Mouse (Mus musculus): Measurements from ENCODE around the gene Adcy2.
A peak's percentile ranks its signal among the peaks of the same experiment; 100 is the strongest.

The Adcy2 gene

DNA sequence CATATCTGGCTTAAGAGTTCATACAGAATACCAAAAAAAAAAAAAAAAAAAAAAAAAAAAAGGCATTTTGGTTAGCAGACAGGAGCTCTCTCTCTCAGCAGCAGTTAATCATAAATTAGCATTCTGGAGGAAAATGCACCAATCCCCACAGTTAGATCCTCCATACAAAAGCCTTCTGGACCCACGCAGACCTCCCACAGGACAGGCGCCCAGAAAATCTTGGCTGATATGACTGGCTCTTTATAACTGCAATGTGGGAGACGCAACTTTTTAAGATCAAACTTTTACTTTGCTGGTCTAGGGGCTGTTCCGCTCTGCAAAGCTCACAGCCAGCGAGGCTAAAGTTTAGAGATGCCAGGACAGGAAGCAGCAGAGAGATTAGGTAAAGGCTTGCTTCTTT, 37.8 kb downstream of the Adcy2 start:
- DNase-seq (ENCODE audit: low read depth) = no peak

GRCm38 (mm10) chr13:68960513-68960912, 38.8 kb downstream of the Adcy2 start:
- DNase-seq (ENCODE audit: low read depth) = no peak

- DNase-seq (ENCODE audit: low read depth) = no peak
These were observed 39.9 kb downstream of the Adcy2 start for GRCm38 (mm10) chr13:68959406-68959805.

DNA sequence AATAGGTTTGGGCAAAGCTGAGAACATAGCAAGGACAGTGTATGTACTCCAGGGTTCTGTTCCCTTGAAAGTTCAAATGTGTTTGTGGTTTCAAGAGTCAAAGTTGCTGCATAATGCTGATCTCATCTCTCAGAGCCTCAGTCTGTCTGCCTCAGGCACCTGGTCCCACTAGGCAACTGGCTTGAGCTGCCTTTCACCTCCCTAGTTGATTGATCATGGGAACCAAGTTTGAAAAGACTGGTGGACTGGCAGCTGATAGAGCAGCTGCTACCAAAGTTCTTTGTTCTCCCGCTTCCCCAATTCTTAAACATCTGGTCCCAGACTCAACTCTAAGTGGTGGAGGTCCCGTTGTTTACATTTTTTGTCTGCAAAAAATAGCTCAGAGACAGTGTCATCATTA, 56.6 kb downstream of the Adcy2 start:
- DNase-seq (ENCODE audit: low read depth) = no peak

GRCm38 (mm10) chr13:68941429-68941828, 57.9 kb downstream of the Adcy2 start:
- DNase-seq (ENCODE audit: low read depth) = no peak

DNA sequence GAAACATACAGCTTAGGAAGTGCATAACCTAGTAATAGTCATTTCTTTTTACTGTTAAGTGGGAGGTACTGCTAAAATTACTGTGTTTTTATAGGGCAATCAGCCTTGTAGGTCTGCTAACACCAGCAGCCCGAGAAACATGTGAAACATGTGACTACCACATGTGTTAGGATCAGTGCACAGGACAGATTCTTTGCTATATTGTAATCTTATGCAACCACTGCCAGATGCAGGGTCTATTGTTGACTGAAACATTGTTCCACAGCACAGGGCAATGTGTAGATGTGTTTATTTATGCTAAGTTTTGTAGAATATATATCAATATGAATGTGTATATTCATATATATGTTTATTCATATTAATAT, 67.1 kb downstream of the Adcy2 start:
- no peak for DNase-seq (ENCODE audit: low read depth)

DNA sequence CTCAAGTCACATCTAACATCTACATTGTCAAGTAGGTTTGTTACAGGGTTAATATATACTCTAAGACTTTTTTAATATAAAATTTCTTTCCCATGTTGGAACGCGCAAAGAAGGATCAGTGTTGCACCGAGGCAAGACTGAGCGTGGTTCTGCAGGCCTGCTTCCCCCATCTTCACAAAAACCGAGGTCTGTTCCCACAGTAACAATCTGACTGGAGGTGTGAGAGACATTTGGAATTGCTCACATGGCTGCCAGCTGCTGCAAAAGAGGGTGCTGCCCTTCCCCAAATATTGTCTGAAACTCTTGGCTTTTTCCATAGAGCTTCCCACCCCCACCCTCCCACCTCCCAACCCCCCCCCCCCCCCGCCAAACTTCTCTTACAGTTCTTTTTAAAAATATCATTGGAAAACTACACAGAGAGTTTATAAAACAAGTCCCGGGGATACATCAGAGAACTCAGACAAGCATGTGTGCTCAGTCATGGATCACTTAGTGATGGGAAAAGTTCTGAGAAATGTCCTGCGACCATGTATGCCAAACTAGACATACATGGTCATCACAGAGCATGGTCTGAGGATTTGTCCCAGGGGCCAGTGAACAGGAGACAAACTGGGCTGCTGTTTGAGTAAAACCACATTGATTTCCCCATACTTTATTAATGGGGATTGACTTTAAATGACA, 67.6 kb downstream of the Adcy2 start:
- no peak for DNase-seq (ENCODE audit: low read depth)

DNA sequence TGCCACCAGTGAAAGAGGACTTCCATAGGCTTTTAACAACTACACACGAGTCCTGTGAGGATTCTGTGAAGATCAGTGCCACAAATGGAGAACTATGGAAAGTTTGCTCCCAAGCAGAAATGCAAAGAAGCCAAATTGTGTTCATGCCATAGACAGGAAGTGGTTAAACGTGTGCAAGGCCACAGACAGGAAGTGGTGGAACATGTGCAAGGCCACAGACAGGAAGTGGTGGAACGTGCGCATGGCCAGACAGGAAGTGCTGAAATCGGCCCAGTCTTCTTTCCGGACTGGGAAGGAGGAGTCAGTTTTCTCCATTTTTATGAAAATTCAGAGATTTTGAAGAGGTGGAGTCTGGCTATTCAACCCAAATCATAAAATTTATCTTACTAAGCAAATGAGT, 70.9 kb downstream of the Adcy2 start:
- peak; percentile 39 for DNase-seq (ENCODE audit: low read depth)

DNA sequence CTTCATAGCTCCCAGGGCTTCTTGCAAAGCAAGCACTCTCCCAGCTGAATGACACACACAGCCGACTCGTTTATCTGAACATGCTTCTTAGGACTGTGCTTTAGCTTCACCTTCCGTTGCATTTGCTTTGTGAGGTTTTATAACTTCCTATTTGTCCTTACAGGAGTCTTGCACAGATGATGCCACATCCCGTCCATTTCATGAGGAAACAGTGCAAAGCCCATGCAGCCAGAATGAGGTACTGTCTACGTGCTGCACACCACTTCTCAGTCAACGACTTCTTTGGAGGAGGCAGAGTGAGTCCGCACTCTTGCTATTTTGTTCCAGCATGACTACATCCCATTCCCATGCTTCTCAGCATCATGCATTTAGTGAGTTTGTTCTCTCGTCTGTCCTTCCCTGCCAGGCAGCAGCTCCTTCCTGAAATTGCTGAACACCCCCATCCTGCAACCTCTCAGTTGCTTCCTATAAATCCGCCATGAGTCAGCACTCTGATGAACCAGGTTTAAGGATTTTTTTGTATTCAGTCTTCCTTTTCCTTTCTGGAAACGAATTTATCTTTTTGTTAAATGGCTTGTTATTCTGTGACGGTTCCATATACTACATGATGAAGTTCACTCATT, 85.6 kb downstream of the Adcy2 start:
- DNase-seq (ENCODE audit: low read depth) = no peak

GRCm38 (mm10) chr13:68906667-68907066, 92.7 kb downstream of the Adcy2 start:
- DNase-seq (ENCODE audit: low read depth) = no peak

GRCm38 (mm10) chr13:68902708-68903107, 96.6 kb downstream of the Adcy2 start:
- DNase-seq (ENCODE audit: low read depth) = no peak

GRCm38 (mm10) chr13:68889929-68890593, 109.3 kb downstream of the Adcy2 start:
- no peak for DNase-seq (ENCODE audit: low read depth)

DNA sequence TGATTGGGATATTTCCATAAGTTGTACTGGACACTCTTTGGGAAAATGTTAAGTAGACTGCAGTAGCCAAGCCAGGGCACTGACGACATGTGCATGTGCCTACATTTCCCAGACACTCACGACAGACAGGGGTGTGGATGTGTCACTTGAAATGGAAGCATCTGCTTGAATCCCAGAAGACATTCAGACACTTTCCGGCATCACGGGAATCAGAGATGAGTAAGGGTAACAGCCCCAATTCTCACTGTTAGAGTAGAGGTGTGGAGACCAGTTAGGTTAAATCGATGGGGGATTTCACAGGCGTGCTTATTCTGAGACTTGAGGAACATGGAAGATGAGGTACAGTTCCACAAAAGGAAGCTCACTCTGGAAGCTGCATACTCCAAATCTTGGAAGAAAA, 130.6 kb downstream of the Adcy2 start:
- DNase-seq (ENCODE audit: low read depth) = no peak

- no peak for DNase-seq (ENCODE audit: low read depth)
These were observed 131.2 kb downstream of the Adcy2 start for GRCm38 (mm10) chr13:68867940-68868655.

DNA sequence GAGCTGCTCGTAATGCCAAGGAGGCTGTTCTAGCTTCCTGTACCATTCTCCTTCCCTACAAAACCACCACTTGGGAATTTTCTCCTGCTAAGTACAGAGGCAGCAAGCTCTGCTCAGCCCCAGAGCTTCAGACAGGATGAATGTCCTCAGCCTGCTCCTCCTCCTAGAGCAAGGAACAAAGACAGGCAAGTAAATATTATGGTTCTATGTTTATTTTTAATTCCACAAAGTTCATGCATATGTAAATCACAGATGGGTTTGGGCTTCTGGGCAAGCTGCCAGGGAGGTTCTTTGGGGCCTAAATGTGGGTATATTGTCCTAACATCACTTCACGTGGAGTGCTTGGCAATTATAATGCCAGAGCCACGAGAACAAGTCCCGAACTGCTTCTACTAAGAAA, 139.3 kb downstream of the Adcy2 start:
- DNase-seq (ENCODE audit: low read depth) = no peak

GRCm38 (mm10) chr13:68848265-68848664, 151.1 kb downstream of the Adcy2 start:
- DNase-seq (ENCODE audit: low read depth) = no peak

DNA sequence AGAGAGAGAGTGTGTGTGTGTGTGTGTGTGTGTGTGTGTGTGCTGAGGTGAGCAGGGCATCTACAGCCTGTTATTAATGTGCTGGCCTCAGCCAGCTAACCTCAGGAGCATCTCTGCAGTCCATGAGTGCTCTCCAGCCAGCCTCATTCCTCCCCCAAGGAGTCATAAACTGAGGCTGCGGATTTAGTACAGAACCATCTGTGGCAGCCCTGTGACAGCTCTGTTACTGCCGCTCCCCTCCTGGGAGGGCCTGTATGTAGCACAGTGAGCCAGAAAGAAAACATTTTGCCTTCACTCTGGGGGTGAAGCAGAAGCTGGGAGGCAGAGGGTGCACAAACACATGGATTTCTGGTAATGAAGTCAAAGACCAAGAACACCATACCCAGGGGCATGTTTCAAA, 159.8 kb downstream of the Adcy2 start:
- no peak for DNase-seq (ENCODE audit: low read depth)

DNA sequence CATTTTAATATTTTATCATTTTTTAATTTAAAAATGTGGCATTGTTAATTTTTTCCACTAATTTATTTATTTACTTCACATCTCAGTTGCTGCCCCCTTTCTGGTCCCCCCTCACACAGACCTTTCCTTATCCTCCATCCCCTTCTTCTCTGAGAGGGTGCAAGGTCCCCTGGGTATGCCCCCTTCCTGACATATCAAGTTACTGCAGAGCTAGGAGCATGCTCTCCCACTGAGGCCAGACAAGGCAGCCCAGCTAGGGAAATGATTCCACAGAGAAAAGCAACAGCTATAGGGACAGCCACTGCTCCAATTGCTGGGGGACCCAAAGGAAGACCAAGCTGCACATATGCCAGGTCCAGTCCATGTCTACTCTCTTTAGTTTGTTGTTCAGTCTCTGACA, 163.2 kb downstream of the Adcy2 start:
- DNase-seq (ENCODE audit: low read depth) = no peak

DNA sequence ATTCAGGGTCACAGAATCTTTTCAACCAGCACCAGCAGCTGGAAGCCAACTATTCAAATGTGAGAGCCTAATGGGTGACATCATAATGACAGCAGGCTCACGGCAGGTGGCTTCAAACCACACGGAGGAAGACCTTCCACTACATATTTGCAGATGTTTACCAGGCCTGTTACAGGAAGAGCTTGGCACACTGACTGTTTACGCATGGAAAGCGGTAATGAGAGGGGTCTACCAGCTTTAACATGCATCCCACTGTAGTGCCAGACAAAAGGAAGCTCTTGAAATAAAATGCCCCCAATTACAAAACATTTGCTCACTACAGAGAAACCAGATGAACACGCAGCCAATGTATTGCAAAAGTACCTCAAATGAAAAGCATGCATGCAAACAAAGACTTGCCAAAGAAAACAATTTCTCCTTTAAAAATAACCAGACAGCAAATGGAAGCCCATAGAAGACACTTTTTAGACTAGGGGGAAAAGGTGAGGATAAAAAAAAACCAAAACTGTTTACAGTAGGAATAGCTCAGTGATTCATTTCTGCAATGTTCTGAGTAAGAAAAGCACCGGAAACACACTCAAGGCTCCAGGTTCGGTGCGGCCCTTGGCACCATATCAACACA, 163.8 kb downstream of the Adcy2 start:
- DNase-seq (ENCODE audit: low read depth) = no peak

DNA sequence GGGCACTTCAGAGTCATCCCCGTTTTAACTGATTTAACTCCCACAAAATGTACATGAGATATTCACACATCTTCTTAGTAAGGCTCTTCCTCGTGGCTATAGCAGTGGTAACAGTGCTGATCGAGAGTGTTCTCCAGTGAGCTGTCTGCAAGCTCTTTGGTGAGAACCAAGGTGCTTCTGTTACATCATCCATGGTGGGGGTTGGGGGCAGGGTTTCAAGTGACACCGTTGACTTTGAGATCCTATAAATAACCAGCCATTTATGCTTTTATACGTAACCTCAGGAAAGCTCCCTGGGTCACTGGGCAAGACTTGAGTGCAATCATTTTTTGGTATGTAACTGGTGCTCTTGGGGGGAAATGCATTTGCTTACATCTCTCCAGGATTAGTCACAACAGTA, 167.2 kb downstream of the Adcy2 start:
- DNase-seq (ENCODE audit: low read depth) = no peak

- no peak for DNase-seq (ENCODE audit: low read depth)
These were observed 169.1 kb downstream of the Adcy2 start for GRCm38 (mm10) chr13:68830030-68830759.

- no peak for DNase-seq (ENCODE audit: low read depth)
These were observed 170.9 kb downstream of the Adcy2 start for GRCm38 (mm10) chr13:68828441-68828840.
